Mouse (Mus musculus) intestine, embryonic 15.5 days (tissue): Measurements from ENCODE around the gene Atp10a. TPM values are rescaled to one million over a fixed set of nuclear protein-coding genes. Genes with fewer than 3 reads are reported as not detected.

ENCODE experiments used
- ATAC-seq: fragments of 200-750 bp; cut with Nextera tagmentation; 2 replicates; pipeline ENCODE4 v1.8.0; 2017; ENCODE audit warnings: moderate TSS enrichment, moderate library complexity
- H3K27ac ChIP-seq: fragments of 300-500 bp; sonication (generic); 2 replicates; pipeline ENCODE4 v1.5.1; 2015; ENCODE audit warnings: mild to moderate bottlenecking, inconsistent platforms
- H3K27me3 ChIP-seq: fragments of 300-500 bp; sonication (generic); replicated peaks from 2 replicates; pipeline ENCODE4 v1.6.1; 2015; ENCODE audit warnings: inconsistent platforms
- H3K36me3 ChIP-seq: fragments of 300-500 bp; sonication (generic); 2 replicates; pipeline ENCODE4 v1.6.1; 2015; ENCODE audit warnings: inconsistent platforms
- H3K4me1 ChIP-seq: fragments of 300-500 bp; sonication (generic); replicated peaks from 2 replicates; pipeline ENCODE4 v1.6.1; 2015; ENCODE audit warnings: inconsistent platforms
- H3K4me2 ChIP-seq: fragments of 300-500 bp; sonication (generic); replicated peaks from 2 replicates; pipeline ENCODE4 v1.6.1; 2015; ENCODE audit warnings: mild to moderate bottlenecking, inconsistent platforms
- H3K4me3 ChIP-seq: fragments of 300-500 bp; sonication (generic); replicated peaks from 2 replicates; pipeline ENCODE4 v1.5.1; 2015; ENCODE audit warnings: inconsistent platforms
- H3K9ac ChIP-seq: fragments of 300-500 bp; sonication (generic); 2 replicates; pipeline ENCODE4 v1.6.1; 2015; ENCODE audit warnings: inconsistent platforms
- H3K9me3 ChIP-seq: fragments of 300-500 bp; sonication (generic); 2 replicates; pipeline ENCODE4 v1.6.1; 2016; ENCODE audit warnings: inconsistent platforms
- WGBS: fragments of 180-500 bp; shearing (Covaris S2); methylation state at CpG from one replicate; pipeline ENCODE4 v1.1.7; 2015; 5-methylcytosine and 5-hydroxymethylcytosine counted together
- polyA plus RNA-seq: library from polyadenylated mRNA; unstranded; fragments of >200 nt; fragmentation: Nextera tagmentation; extraction: Ambion mirVana; gene quantifications from 2 replicates; pipeline ENCODE4 v1.2.1, GENCODE M21; 2015

Gene Atp10a
- polyA plus RNA-seq, 1 experiment from 2014 or later = 2.9 TPM

DNA sequence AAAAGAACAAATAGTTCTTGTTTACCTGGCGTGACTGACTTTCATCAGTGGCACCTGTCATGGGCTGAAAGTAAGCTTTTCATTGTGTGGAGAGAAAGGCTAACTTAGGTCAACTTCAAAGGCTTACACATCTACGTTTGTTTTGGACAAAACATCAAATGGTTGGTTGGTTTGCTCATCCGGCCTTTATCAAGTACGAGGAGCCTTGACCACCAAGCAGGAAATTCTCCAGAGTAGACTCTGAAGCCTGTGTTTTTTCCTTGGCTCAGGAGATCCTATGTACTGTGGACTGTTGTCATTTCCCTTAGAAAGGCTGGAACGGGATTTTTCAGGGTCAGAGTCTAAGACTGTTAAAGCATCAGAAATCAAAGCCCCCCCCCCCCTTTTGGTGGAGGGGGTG is 90.9 kb downstream of the Atp10a start:
- H3K27ac ChIP-seq = no peak overlapping the region
- WGBS = 51% methylated on average over 5 of the region's 5 CpGs
- ATAC-seq = no peak
- H3K4me3 ChIP-seq = no peak overlapping the region
- no peaks in the 10 kb centered on the region; the same call in 1 of the 2 replicates for H3K4me1 ChIP-seq
- H3K27me3 ChIP-seq = no peaks in the 10 kb centered on the region
- H3K9ac ChIP-seq = no peak overlapping the region
- H3K36me3 ChIP-seq = no peaks in the 10 kb centered on the region
- no peak overlapping the region for H3K4me2 ChIP-seq
- no peaks in the 10 kb centered on the region for H3K9me3 ChIP-seq

GRCm38 (mm10) chr7:58749904-58750612 is 94.1 kb downstream of the Atp10a start:
- Histone ChIP-seq H3K4me1 (no peaks in the 10 kb centered on the region; the same call in 1 of the 2 replicates), H3K36me3 (no peaks in the 10 kb centered on the region), H3K4me3 (no peak overlapping the region), H3K27me3 (no peaks in the 10 kb centered on the region), H3K9me3 (no peaks in the 10 kb centered on the region), H3K9ac (no peak overlapping the region), H3K4me2 (no peak overlapping the region), H3K27ac (no peak overlapping the region)
- WGBS = 63% methylated on average over 6 of the region's 6 CpGs
- ATAC-seq = no peak

DNA sequence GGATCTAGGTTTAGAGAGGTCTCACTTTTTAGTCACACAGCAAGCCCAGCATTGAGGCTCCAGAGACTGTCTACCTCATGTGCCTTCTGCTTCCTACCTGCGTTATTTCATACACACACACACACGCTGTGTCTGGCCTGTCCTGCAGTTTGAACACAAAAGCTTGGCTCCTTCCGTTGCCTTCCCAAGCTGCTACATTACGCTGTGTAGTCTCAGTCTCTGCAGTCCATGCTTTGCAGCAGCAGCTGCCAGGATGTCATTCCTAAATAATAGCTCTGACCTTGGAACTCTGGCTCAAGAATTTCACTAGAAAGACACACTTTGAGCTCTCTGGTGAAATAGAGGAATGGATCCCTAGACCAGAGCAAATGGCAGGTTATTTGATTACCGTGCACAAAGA is 96.1 kb downstream of the Atp10a start:
- H3K4me2 ChIP-seq = no peak overlapping the region
- no peak overlapping the region for H3K27ac ChIP-seq
- H3K4me3 ChIP-seq = no peak overlapping the region
- H3K9me3 ChIP-seq = no peaks in the 10 kb centered on the region
- no peaks in the 10 kb centered on the region for H3K27me3 ChIP-seq
- H3K9ac ChIP-seq = no peak overlapping the region
- no peak for ATAC-seq
- WGBS = 41% methylated on average over 5 of the region's 5 CpGs
- H3K4me1 ChIP-seq = no peaks in the 10 kb centered on the region; the same call in 1 of the 2 replicates
- no peaks in the 10 kb centered on the region for H3K36me3 ChIP-seq

- Histone ChIP-seq H3K9ac (no peak overlapping the region), H3K27ac (no peak overlapping the region), H3K4me1 (no peaks in the 10 kb centered on the region; the same call in 1 of the 2 replicates), H3K4me3 (no peak overlapping the region), H3K27me3 (no peaks in the 10 kb centered on the region), H3K9me3 (no peaks in the 10 kb centered on the region), H3K36me3 (no peaks in the 10 kb centered on the region), H3K4me2 (no peak overlapping the region)
- no peak for ATAC-seq
- 70% methylated on average over 1 of the region's 1 CpGs for WGBS
Observed at GRCm38 (mm10) chr7:58754076-58754475, 98.1 kb downstream of the Atp10a start.

DNA sequence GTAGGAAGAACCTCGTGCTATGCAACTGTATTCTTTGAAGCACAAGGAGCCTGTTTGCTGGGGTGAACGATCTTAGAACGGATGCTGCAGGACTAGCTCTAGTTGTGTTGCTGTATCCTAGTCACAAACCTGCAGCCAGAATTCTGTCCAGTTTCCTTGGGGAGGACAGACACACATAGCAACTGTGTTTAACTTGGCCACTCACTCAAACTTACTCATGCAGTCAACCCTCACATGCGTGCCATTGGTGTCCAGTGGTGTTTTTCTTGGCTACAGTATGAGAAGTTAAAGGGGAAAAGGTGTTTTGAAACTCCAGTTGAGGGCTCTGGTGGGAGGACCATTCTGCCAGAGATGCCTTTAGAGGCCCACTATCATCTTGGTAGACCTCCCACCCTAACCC is 98.6 kb downstream of the Atp10a start:
- Histone ChIP-seq H3K9ac (no peak overlapping the region), H3K36me3 (no peaks in the 10 kb centered on the region), H3K4me2 (no peak overlapping the region), H3K4me1 (no peaks in the 10 kb centered on the region; the same call in 1 of the 2 replicates), H3K27me3 (no peaks in the 10 kb centered on the region), H3K27ac (no peak overlapping the region), H3K9me3 (no peaks in the 10 kb centered on the region), H3K4me3 (no peak overlapping the region)
- no peak for ATAC-seq
- WGBS = 76% methylated on average over 4 of the region's 4 CpGs

DNA sequence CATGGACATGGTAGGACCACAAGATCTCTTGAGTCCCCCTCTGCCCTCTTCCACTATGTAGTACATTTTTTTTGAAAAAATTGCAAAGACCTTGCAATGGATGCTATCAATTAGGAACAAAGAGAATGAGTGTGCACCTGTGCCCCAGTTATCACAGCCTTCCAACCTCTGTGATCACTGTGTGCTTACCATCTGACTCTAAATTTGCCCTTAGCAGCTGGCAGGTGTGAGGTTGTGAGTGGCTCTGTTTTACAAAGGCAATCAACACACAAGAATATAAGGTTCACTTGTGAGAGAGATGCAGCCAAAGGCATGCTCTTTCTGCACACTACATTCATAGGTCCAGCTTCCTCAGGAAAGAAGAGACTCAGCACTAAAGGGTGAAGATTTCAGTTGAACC is 99.1 kb downstream of the Atp10a start:
- H3K4me3 ChIP-seq = no peak overlapping the region
- H3K27me3 ChIP-seq = no peaks in the 10 kb centered on the region
- H3K4me1 ChIP-seq = no peaks in the 10 kb centered on the region; the same call in 1 of the 2 replicates
- H3K27ac ChIP-seq = no peak overlapping the region
- H3K36me3 ChIP-seq = no peaks in the 10 kb centered on the region
- H3K9ac ChIP-seq = no peak overlapping the region
- no peaks in the 10 kb centered on the region for H3K9me3 ChIP-seq
- no peak for ATAC-seq
- H3K4me2 ChIP-seq = no peak overlapping the region

- WGBS = 75% methylated on average over 1 of the region's 1 CpGs
- Histone ChIP-seq H3K4me1 (no peaks in the 10 kb centered on the region; the same call in 1 of the 2 replicates), H3K9me3 (no peaks in the 10 kb centered on the region), H3K4me3 (no peak overlapping the region), H3K4me2 (no peak overlapping the region), H3K27ac (no peak overlapping the region), H3K9ac (no peak overlapping the region), H3K27me3 (no peaks in the 10 kb centered on the region), H3K36me3 (no peaks in the 10 kb centered on the region)
- ATAC-seq = no peak
Observed at GRCm38 (mm10) chr7:58755846-58756245, 99.9 kb downstream of the Atp10a start.

DNA sequence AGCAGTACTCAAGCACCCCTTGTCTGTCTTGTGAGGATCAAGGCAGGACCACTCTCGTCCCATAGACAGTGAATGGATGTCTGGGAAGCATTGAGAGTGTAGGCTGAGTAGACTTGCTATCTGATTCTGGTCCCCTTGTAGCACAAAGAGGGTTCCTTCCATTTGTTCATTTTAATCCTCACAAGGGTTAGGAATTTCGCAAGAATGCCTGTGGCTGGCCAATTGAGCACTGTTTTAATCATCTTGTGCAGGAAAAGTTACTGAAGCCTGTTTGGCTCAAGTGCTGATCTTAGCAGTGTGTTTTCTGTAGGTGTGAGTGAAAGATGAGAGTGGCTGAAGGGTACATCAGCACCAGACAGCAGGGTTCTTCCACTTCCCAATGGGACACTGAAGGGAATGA is 101.4 kb downstream of the Atp10a start:
- Histone ChIP-seq H3K4me2 (no peak overlapping the region), H3K9ac (no peak overlapping the region), H3K27me3 (no peaks in the 10 kb centered on the region), H3K4me3 (no peak overlapping the region), H3K27ac (no peak overlapping the region), H3K36me3 (no peaks in the 10 kb centered on the region), H3K4me1 (no peaks in the 10 kb centered on the region), H3K9me3 (no peaks in the 10 kb centered on the region)
- WGBS = 85% methylated on average over 2 of the region's 2 CpGs
- ATAC-seq = no peak

GRCm38 (mm10) chr7:58758396-58758795 is 102.4 kb downstream of the Atp10a start:
- Histone ChIP-seq H3K9me3 (no peaks in the 10 kb centered on the region), H3K4me2 (no peak overlapping the region), H3K4me3 (no peak overlapping the region), H3K27ac (no peak overlapping the region), H3K4me1 (no peaks in the 10 kb centered on the region), H3K9ac (no peak overlapping the region), H3K27me3 (no peaks in the 10 kb centered on the region), H3K36me3 (no peaks in the 10 kb centered on the region)
- ATAC-seq = no peak
- 84% methylated on average over 3 of the region's 3 CpGs for WGBS

- ATAC-seq = no peak
- Histone ChIP-seq H3K4me3 (no peak overlapping the region), H3K36me3 (no peaks in the 10 kb centered on the region), H3K4me1 (no peaks in the 10 kb centered on the region), H3K4me2 (no peak overlapping the region), H3K27me3 (no peaks in the 10 kb centered on the region), H3K27ac (no peak overlapping the region), H3K9me3 (no peaks in the 10 kb centered on the region), H3K9ac (no peak overlapping the region)
- WGBS = 84% methylated on average over 4 of the region's 4 CpGs
Observed at GRCm38 (mm10) chr7:58759265-58759664, 103.3 kb downstream of the Atp10a start.

- Histone ChIP-seq H3K27ac (no peak overlapping the region), H3K9ac (no peak overlapping the region), H3K27me3 (no peaks in the 10 kb centered on the region), H3K36me3 (no peaks in the 10 kb centered on the region), H3K4me2 (no peak overlapping the region), H3K9me3 (no peaks in the 10 kb centered on the region), H3K4me1 (no peaks in the 10 kb centered on the region), H3K4me3 (no peak overlapping the region)
- no peak for ATAC-seq
- 67% methylated on average over 6 of the region's 6 CpGs for WGBS
Observed at GRCm38 (mm10) chr7:58767257-58767656, 111.3 kb downstream of the Atp10a start.

GRCm38 (mm10) chr7:58768253-58768652 is 112.3 kb downstream of the Atp10a start:
- Histone ChIP-seq H3K4me1 (no peaks in the 10 kb centered on the region), H3K36me3 (no peaks in the 10 kb centered on the region), H3K4me2 (no peak overlapping the region), H3K27me3 (no peaks in the 10 kb centered on the region), H3K9ac (no peak overlapping the region), H3K4me3 (no peak overlapping the region), H3K9me3 (no peaks in the 10 kb centered on the region), H3K27ac (no peak overlapping the region)
- WGBS = 91% methylated on average over 2 of the region's 2 CpGs
- no peak for ATAC-seq

DNA sequence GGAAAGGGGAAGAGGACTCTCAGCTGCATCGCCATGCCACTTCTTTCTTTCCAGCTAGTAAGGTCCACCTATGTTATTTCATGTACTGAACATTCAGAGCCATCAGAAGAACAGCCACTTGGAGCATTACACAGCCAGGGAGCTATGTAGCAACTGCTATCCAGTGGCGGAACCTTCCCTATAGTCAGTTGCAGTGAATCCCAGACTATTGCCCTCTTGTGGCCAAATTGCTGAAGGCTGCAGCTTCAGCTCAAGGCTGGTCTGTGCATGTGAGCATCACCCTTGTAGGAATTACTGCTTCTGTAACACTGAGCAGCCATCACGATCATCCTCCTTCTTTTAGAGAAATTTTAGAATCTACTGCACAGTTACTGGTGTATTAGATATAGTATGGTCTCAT is 114.3 kb downstream of the Atp10a start:
- no peak overlapping the region for H3K9ac ChIP-seq
- H3K4me3 ChIP-seq = no peak overlapping the region
- ATAC-seq = no peak
- H3K4me1 ChIP-seq = no peaks in the 10 kb centered on the region
- 81% methylated on average over 3 of the region's 3 CpGs for WGBS
- no peaks in the 10 kb centered on the region for H3K36me3 ChIP-seq
- no peaks in the 10 kb centered on the region for H3K9me3 ChIP-seq
- no peaks in the 10 kb centered on the region for H3K27me3 ChIP-seq
- H3K27ac ChIP-seq = no peak overlapping the region
- H3K4me2 ChIP-seq = no peak overlapping the region
